Mouse (Mus musculus) cerebellum, adult 2 months (tissue): ENCODE data around the gene Hfe2.
"Not testable (repeated sequence)": the region's sequence is repeated elsewhere in the genome, so short reads cannot be mapped to it uniquely, and the experiment has no call there.

ENCODE experiments used
- CTCF ChIP-seq: fragments of 200-500 bp; IDR thresholded peaks from 2 replicates; pipeline ENCODE4 v1.5.1; 2011; ENCODE audit warnings: low read depth, mild to moderate bottlenecking, control low read depth, low read length, moderate library complexity, borderline replicate concordance; ENCODE audit not compliant: insufficient read depth
- POLR2A ChIP-seq: fragments of 200-500 bp; IDR thresholded peaks from 2 replicates; pipeline ENCODE4 v1.6.1; 2011; ENCODE audit warnings: low read length, control low read depth, borderline replicate concordance; ENCODE audit not compliant: insufficient read depth

- TF ChIP-seq CTCF, POLR2A: not testable (repeated sequence)
These were observed 17.0 kb upstream of the Hfe2 start for GRCm38 (mm10) chr3:96507966-96508365.
